Mouse (Mus musculus): ENCODE results near the gene Raver1.

Gene Raver1

DNA sequence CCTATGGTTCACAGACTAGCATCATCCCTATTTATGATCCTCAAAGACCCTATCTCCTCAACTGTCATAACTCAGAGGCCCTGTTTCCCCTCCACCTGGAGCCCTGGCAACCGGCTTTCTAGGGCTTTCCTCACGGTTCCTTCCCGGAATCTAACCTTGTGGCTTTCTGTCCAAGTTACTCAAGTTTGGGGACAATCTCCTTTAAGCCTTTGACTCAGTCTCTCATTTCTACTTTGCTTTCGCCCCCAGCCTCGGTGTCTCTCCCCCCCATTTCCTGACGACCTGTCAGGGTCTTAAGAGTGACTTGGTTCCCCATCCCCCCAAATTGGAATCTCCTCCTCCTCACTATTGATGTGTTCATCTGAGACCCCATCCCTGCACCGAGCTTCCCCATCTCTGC is 59.3 kb downstream of the Raver1 start:
- Histone ChIP-seq H3K36me3 (ENCODE audit: insufficient read depth, low read length) (peaks cover 15% of the 10 kb centered on the region), H3K4me3 (replicated peaks; ENCODE audit: low read length) (peak overlapping the region; percentile 87), H3K9me3 (ENCODE audit: low read length) (no peaks in the 10 kb centered on the region), H3K27me3 (ENCODE audit: insufficient read depth, low read length) (peaks cover 56% of the 10 kb centered on the region), H3K4me1 (replicated peaks; ENCODE audit: low read depth, low read length) (peaks cover 93% of the 10 kb centered on the region)
- TF ChIP-seq NANOG (IDR thresholded peaks at IDR 0.05; ENCODE audit: borderline replicate concordance, low read length) (no peak), CTCF (conservative IDR thresholded peaks at IDR 0.05; ENCODE audit: low read length) (no peak), POU5F1 (IDR thresholded peaks at IDR 0.05; ENCODE audit: borderline replicate concordance, low read length) (no peak)

DNA sequence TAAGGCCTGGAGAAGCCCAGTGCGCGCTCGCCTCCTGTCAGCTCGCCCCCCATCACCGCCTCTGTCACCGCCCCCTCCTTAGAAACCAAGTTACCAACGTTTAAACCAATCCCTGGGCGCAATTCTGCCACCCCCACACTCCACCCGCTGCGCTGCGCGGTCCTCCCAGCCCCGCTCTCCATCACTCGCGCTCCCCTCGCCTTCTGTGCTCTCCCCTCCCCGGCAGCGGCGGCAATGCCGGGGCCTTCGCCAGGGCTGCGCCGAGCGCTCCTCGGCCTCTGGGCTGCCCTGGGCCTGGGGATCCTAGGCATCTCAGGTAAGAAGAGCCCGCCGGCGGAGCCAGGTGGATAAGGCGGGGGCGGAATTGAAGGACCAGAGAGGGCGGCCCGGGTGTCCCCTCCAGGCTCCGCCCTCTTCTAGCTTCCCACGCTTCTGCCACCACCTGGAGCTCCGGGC is 59.9 kb downstream of the Raver1 start, which contains the start of gene Icam5:
Gene Icam5 (plus strand): TSS at position 178 of the 456 bp plus-strand sequence.
- Histone ChIP-seq H3K36me3 (ENCODE audit: insufficient read depth, low read length) (peaks cover 21% of the 10 kb centered on the region), H3K4me3 (replicated peaks; ENCODE audit: low read length) (peak within 1 kb of the TSS; percentile 87), H3K4me1 (replicated peaks; ENCODE audit: low read depth, low read length) (peaks cover 93% of the 10 kb centered on the region), H3K9me3 (ENCODE audit: low read length) (no peaks in the 10 kb centered on the region), H3K27me3 (ENCODE audit: insufficient read depth, low read length) (peaks cover 50% of the 10 kb centered on the region)
- TF ChIP-seq POU5F1 (IDR thresholded peaks at IDR 0.05; ENCODE audit: borderline replicate concordance, low read length): no peak
- no peak for TF ChIP-seq NANOG (IDR thresholded peaks at IDR 0.05; ENCODE audit: borderline replicate concordance, low read length)
- no peak for TF ChIP-seq CTCF (conservative IDR thresholded peaks at IDR 0.05; ENCODE audit: low read length)

DNA sequence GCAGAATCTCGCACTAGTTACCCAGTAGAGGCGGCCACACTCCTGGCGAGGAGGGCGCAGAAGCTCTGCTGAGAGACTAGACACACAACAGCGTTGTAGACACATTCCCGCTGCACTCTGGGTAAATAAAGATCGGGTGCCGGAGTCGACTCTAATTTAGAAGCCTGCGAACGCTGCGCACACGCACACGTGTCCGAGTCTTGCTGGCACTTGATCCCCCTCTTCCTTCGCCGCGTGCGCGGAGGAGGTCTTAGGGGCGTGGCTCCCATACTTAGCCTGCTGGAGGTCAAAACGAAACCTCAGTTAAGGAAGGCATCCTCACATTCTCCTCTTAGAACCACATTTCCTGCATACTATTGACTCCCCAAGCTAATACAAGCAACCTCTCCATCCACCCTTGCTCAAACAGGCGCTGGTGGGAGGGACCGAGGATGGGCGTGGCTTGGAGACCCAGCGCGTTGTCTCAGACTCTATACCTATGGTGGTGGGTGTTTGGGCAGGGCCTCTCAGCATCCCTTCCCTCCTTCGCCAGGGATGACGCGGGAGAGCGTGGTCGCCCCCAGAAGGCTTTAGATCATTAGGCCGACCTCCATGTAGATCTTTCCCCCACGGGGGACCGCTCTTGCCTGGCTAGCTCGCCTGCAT is 60.4 kb downstream of the Raver1 start:
- Histone ChIP-seq H3K36me3 (ENCODE audit: insufficient read depth, low read length) (peaks cover 26% of the 10 kb centered on the region), H3K4me3 (replicated peaks; ENCODE audit: low read length) (peak overlapping the region; percentile 87), H3K27me3 (ENCODE audit: insufficient read depth, low read length) (peaks cover 44% of the 10 kb centered on the region), H3K9me3 (ENCODE audit: low read length) (no peaks in the 10 kb centered on the region), H3K4me1 (replicated peaks; ENCODE audit: low read depth, low read length) (peaks cover 93% of the 10 kb centered on the region)
- TF ChIP-seq NANOG (IDR thresholded peaks at IDR 0.05; ENCODE audit: borderline replicate concordance, low read length): no peak
- no peak for TF ChIP-seq POU5F1 (IDR thresholded peaks at IDR 0.05; ENCODE audit: borderline replicate concordance, low read length)
- TF ChIP-seq CTCF (conservative IDR thresholded peaks at IDR 0.05; ENCODE audit: low read length): no peak

GRCm38 (mm10) chr9:21030781-21031250 is 61.0 kb downstream of the Raver1 start:
- Histone ChIP-seq H3K4me1 (replicated peaks; ENCODE audit: low read depth, low read length) (peaks cover 93% of the 10 kb centered on the region), H3K4me3 (replicated peaks; ENCODE audit: low read length) (peak overlapping the region; percentile 87), H3K36me3 (ENCODE audit: insufficient read depth, low read length) (peaks cover 32% of the 10 kb centered on the region), H3K9me3 (ENCODE audit: low read length) (no peaks in the 10 kb centered on the region), H3K27me3 (ENCODE audit: insufficient read depth, low read length) (peaks cover 39% of the 10 kb centered on the region)
- TF ChIP-seq CTCF (conservative IDR thresholded peaks at IDR 0.05; ENCODE audit: low read length) (peak; percentile 55), NANOG (IDR thresholded peaks at IDR 0.05; ENCODE audit: borderline replicate concordance, low read length) (no peak)

GRCm38 (mm10) chr9:21030055-21030600 is 61.7 kb downstream of the Raver1 start:
- peaks cover 32% of the 10 kb centered on the region for H3K27me3 ChIP-seq (ENCODE audit: insufficient read depth, low read length)
- peak overlapping the region; percentile 74 for H3K4me3 ChIP-seq (replicated peaks; ENCODE audit: low read length)
- H3K9me3 ChIP-seq (ENCODE audit: low read length): no peaks in the 10 kb centered on the region
- peaks cover 39% of the 10 kb centered on the region for H3K36me3 ChIP-seq (ENCODE audit: insufficient read depth, low read length)
- TF ChIP-seq POU5F1 (IDR thresholded peaks at IDR 0.05; ENCODE audit: borderline replicate concordance, low read length) (no peak), NANOG (IDR thresholded peaks at IDR 0.05; ENCODE audit: borderline replicate concordance, low read length) (no peak), CTCF (conservative IDR thresholded peaks at IDR 0.05; ENCODE audit: low read length) (no peak)
- peaks cover 93% of the 10 kb centered on the region for H3K4me1 ChIP-seq (replicated peaks; ENCODE audit: low read depth, low read length)

DNA sequence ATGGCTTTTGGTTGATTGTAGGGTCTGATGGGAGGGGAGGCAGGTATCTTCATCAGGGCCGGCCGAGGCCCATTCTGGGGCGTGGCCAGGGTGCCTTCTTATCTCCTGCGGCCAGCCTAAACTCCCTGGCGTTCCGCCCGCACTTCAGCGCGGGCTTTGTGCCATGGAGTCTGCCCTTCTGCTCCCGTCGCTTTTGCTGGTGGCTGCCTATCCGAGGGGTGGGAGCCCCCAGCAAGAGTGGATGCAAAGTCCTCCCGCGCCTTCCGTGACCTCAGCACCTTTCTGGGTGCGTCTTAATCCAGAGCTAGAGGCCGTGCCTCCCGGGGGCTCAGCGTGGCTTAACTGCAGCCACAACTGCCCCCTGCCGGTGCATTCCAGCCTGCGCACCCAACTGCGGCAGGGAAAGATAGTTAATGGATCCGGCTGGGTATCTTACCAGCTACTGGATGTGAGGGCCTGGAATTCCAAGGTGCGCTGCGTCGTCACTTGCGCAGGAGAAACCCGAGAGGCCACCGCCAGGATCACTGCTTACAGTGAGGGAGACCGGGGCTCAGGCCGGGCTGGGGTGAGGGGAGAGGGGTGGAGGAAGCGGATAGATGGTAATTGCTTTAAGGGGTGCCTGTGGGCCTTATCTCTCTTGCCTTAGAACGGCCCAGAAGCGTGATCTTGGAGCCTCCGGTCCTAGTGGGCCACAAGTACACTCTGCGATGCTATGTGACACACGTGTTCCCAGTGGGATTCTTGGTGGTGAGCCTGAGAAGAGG is 62.3 kb downstream of the Raver1 start, which contains the start of gene Icam4:
Gene Icam4 (plus strand): TSS at position 83 of the 764 bp plus-strand sequence.
- Histone ChIP-seq H3K27me3 (ENCODE audit: insufficient read depth, low read length) (peaks cover 26% of the 10 kb centered on the region), H3K4me1 (replicated peaks; ENCODE audit: low read depth, low read length) (peaks cover 93% of the 10 kb centered on the region)
- TF ChIP-seq POU5F1 (IDR thresholded peaks at IDR 0.05; ENCODE audit: borderline replicate concordance, low read length): no peak
- TF ChIP-seq CTCF (conservative IDR thresholded peaks at IDR 0.05; ENCODE audit: low read length): peak; percentile 84
- no peak for TF ChIP-seq NANOG (IDR thresholded peaks at IDR 0.05; ENCODE audit: borderline replicate concordance, low read length)

GRCm38 (mm10) chr9:21028560-21029110 is 63.2 kb downstream of the Raver1 start:
- Histone ChIP-seq H3K4me3 (replicated peaks; ENCODE audit: low read length) (peak overlapping the region; percentile 74), H3K9me3 (ENCODE audit: low read length) (no peaks in the 10 kb centered on the region), H3K4me1 (replicated peaks; ENCODE audit: low read depth, low read length) (peaks cover 94% of the 10 kb centered on the region), H3K27me3 (ENCODE audit: insufficient read depth, low read length) (peaks cover 19% of the 10 kb centered on the region), H3K36me3 (ENCODE audit: insufficient read depth, low read length) (peaks cover 54% of the 10 kb centered on the region)
- no peak for TF ChIP-seq CTCF (conservative IDR thresholded peaks at IDR 0.05; ENCODE audit: low read length)
- no peak for TF ChIP-seq POU5F1 (IDR thresholded peaks at IDR 0.05; ENCODE audit: borderline replicate concordance, low read length)
- no peak for TF ChIP-seq NANOG (IDR thresholded peaks at IDR 0.05; ENCODE audit: borderline replicate concordance, low read length)

More for the DNA sequence above, 62.3 kb downstream of the Raver1 start, which contains the start of gene Icam4:
- Histone ChIP-seq H3K4me3 (replicated peaks; ENCODE audit: low read length) (peak within 1 kb of the TSS; percentile 74), H3K9me3 (ENCODE audit: low read length) (no peaks in the 10 kb centered on the region), H3K36me3 (ENCODE audit: insufficient read depth, low read length) (peaks cover 45% of the 10 kb centered on the region)

Data from E14TG2a.4 (cell line).